Mouse (Mus musculus): ENCODE results near the gene Plac1.
A peak's percentile ranks its signal among the peaks of the same experiment; 100 is the strongest.

Gene Plac1

DNA sequence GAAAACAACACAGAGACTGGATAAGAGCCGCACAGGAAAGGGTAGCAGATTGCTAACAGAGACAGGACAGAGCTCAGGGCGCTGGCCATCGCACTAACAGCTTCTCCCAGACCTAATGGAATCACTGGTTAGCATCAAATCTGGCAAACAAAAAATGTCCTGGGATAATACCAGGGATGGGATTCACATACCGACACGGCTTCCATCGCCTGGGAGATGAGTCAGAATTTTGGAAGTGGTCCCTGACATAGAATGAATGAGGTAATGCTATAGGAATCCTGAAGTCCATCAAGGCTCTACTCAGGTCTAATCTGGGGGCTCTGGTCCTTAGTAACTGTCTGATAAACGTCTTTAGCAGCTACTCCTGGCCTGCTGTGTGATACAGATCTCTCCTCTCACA lies 140.0 kb downstream of the Plac1 start:
- no peak for DNase-seq

DNA sequence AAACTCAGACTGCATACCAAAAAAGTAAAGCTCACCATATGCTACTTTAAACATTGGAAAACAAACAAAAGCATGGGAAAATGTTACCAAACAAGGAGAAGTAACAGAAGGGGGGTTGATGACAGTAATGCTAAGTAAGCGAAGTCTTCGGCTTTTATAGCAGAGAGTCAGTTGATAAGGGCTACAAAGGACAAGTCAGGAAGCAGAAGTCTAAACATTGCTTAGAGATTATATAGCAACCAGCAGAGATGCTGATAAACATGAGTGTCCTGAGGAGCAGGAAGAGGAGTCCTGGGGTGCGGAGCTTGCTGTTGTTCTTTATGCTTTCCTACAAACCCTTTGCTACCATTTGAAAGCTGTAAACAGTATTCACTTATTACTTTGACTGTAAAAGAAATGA lies 140.6 kb downstream of the Plac1 start:
- no peak for DNase-seq

- no peak for DNase-seq
Measured at GRCm38 (mm10) chrX:53098293-53098692, 141.6 kb downstream of the Plac1 start.

DNA sequence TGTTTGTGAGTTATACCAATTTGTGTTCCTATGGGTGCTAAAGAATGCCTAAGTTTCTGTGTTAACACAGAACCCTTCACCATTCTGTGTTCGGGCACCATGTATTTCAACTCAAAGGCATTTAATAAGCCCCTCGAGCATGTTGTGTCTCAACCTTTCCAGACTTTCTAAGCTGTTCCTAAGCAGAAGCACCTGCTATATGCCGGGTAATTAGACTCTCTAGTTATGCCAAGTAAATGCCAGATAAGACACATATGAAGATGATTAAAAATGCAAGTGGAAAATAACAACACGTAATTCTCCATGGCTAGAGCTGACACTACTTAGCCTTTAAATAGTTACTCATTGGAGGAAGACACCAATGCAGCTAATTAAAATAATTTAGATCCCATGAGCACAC lies 142.1 kb downstream of the Plac1 start:
- no peak for DNase-seq

GRCm38 (mm10) chrX:53093381-53093780 lies 146.5 kb downstream of the Plac1 start:
- no peak for DNase-seq

GRCm38 (mm10) chrX:53088663-53089292 lies 151.1 kb downstream of the Plac1 start:
- DNase-seq: no peak

- DNase-seq: no peak
Measured at GRCm38 (mm10) chrX:53087202-53087601, 152.7 kb downstream of the Plac1 start.

GRCm38 (mm10) chrX:53085559-53085958 lies 154.4 kb downstream of the Plac1 start:
- DNase-seq: no peak

DNA sequence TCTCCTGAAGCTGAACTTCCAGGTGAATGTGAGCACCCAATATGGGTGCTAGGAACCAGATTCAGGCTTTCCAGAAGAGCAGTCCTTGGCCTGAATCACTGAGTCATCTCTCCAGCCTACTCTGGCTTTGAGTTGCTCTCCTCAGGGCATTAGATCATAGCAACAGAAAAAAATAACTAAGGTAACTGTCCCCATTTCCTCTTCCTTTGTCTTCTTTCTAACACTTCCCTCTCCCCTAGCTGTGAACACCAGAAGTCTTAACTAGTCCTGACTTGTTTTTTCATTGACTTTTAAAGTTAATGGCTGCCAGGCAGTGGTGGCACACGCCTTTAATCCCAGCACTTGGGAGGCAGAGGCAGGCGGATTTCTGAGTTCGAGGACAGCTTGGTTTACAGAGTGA lies 175.5 kb downstream of the Plac1 start:
- no peak for DNase-seq

- DNase-seq: no peak
Measured at GRCm38 (mm10) chrX:53059426-53060007, 180.4 kb downstream of the Plac1 start.

- peak in 1 of 2 experiments; percentile 6 for DNase-seq
Measured at GRCm38 (mm10) chrX:53058459-53059280, 181.2 kb downstream of the Plac1 start.

- no peak for DNase-seq
Measured at GRCm38 (mm10) chrX:53057760-53058090, 182.2 kb downstream of the Plac1 start.

GRCm38 (mm10) chrX:53057054-53057759 lies 182.7 kb downstream of the Plac1 start:
- peak; percentile 71 to 78 for DNase-seq

- DNase-seq: peak; percentile 35 to 50
Measured at GRCm38 (mm10) chrX:53056627-53057026, 183.3 kb downstream of the Plac1 start.

DNA sequence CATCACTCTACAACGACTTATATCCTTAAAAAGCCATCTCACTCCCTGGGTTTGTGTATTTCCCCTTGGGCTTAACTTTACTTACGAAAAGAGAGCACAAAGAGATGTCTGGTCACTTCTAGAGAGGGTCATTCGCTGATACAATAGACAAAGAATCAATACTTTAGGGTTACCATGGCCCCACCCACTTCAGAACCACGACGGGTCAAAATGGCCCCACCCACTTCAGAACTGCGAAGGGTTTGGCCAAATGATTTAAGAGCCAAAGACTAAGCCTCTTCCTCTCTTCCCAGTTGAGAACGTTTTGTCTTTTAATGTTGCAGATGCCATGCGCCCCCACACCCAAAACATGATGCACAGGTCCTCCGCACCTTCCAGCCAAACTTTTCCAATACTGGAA lies 184.1 kb downstream of the Plac1 start:
- no peak for DNase-seq

DNA sequence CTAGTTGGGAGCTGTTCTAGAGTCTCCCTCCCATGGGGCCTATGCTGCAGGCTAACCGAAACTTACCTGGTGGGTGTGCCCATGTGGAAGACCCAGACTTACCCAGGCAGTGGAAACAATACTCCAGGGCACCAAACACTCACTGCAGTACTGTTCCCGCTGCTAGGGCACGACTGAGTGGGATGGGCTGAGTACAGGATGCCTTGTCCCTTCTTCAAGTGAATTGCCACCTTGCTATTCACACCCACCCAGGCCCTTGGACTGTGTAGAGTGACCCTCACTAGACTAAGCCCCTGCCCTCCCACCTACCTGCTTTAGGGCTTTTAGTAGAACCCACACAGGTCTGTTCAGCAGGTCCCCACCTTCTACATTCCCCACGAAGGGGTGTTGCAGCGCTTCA lies 186.0 kb downstream of the Plac1 start:
- DNase-seq: no peak

DNA sequence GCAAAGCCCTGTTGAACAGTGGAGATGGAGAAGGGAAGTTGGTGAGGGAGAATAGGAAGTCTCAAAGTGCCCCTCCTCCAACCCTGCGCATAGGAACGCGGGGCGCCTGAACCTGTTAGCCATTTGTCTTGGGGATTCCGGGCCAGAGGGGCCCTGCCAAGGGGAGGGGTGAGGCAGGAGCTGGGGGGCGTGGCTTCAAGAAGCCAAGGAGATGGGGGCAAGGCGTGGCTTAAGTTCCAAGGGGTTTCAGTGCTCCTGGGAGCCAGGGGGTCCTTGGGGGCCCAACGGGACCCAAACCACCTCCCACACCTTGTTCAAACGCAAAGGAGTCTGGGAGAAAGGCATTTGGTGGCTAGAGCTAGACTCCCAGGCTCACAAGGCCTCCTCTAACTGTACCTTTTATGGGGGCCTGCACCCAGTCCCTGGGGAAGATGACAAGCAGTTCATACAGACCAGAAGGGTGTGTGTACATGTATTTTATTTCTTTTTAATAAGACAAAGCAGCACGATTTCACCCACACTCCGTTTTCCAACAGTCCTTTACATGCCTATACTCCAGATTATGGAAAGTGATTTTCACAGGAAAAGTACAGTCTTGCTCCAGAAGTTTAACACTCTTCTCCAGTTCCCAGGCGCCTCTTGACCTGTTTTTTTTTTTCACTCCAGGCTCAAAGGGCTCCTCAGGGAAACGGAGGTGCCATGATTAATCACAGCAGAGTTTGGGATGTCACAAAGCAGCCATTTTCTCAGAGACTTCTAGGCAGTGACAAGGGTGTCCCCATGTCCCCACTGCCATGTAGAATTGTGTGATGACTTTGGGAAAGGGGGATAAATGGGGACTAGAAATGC lies 187.0 kb downstream of the Plac1 start:
- peak in 1 of 2 experiments; percentile 22 for DNase-seq

- peak; percentile 29 for DNase-seq
Measured at GRCm38 (mm10) chrX:53050353-53050752, 189.6 kb downstream of the Plac1 start.

DNA sequence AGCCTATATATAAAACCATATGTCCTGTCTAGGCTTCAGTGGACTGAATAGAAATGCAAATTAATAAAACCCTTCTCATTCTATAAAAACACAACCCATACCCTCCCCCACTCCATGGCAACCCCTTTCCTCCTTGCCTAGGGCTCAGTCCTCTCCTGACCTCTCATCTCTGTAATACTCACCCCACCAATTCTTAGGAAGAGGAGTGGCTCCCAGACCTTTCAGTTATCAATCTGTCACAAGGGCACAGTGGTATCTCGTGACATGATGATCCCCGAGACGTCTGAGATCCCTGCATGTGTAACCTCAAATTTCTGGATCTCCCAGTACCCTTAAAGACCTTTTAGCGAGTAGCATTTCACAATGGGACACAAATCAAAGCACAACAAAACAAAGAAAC lies 190.7 kb downstream of the Plac1 start:
- DNase-seq: no peak

DNA sequence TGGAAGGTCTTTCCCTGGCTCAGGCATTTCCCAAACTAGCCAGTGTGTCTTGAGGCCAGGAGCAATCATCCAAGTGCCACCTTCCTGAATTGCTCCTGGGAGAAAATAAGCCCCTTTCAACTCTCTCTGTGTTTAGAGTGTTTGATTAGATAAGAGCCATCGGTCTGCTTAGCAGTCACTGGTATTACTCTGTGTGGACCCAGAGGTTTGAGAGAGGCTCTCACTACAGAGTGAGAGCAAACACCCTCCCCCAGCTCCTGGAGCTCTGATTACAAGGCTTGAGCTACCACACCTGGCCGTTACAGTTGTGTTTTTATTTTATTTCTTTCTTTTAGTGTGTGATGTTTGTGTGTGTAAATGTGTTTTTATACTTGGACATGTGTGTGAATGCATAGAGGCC lies 193.0 kb downstream of the Plac1 start:
- DNase-seq: no peak

- DNase-seq: no peak
Measured at GRCm38 (mm10) chrX:53046033-53046432, 193.9 kb downstream of the Plac1 start.

GRCm38 (mm10) chrX:53045187-53045903 lies 194.6 kb downstream of the Plac1 start:
- DNase-seq: peak; percentile 29 to 35

Measured in thymus, postnatal 36 days (tissue).